Mouse (Mus musculus) brain, embryonic 14.5 days (tissue): ENCODE measurements around the gene Car10.

Experiments
- CTCF ChIP-seq: fragments of 200-500 bp; IDR thresholded peaks from 2 replicates; pipeline ENCODE4 v1.5.1; 2012; ENCODE audit warnings: inconsistent platforms, mild to moderate bottlenecking, moderate library complexity, borderline replicate concordance; ENCODE audit not compliant: insufficient read depth, insufficient read length; ENCODE audit errors: extremely low read depth
- POLR2A ChIP-seq: fragments of 200-500 bp; IDR thresholded peaks from 2 replicates; pipeline ENCODE4 v1.6.1; 2012; ENCODE audit warnings: mild to moderate bottlenecking, inconsistent platforms, borderline replicate concordance; ENCODE audit not compliant: poor library complexity, insufficient read depth, insufficient read length, severe bottlenecking; ENCODE audit errors: extremely low read depth

DNA sequence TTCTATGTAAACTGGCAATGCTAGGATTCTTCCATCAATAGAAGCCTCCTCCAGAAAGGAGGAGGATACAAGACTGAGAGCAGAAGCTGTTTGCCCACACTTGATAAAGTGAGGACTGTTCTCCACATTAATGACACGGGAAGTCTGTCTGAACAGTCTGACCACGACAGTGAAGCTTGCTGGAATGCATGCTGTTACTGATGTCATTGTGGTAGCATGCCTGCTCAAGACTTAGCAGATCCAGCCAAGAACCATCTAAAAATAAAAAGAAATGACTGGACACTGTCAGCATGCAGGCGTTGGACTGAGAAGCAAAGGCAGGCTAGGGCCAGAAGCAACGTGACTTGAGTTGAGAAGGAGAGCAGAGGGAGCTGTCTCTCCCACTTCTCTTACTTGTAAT is 87.6 kb downstream of the Car10 start:
- no peak for TF ChIP-seq POLR2A
- TF ChIP-seq CTCF, result no peak
